ENCODE assay signal across 8 mouse cellular contexts in the genomic region with DNA sequence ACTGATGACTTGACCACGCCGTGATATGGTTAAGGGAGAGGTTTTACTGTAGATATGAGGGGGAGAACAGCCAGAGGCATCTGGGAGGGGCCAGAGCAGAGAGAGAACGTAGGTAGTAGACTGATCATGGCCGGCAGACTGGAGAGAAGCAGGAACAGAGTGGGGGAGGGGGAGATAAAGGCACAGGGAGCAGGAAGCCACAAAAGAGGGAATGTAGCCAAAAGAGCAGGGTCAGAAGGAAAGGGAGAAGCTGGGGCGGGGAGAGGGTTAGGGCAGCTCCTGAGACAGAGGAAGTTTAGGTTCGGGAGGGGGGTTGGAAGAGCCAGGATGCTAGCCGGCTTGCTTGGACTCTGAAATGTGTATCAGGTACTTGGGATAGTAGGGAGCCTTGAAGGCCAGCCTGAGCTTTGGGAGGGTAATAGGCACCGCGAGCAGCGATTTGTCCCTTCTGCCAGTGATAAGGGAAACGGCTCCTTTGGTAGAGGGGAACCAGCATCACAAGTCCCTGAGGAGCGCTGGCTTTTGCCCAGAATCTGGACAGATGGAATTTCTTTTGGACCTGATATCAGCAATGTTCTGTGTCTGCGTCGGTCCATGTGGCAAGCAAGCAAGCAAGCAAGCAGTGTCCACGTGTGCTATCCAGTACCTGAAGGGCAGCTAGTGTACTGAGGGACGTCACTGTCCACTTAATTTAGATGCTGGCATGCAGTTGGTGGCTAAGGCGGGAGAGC. TPM values are rescaled to one million over a fixed set of nuclear protein-coding genes. Genes with fewer than 3 reads are reported as not detected.
DNase-seq lines count a peak whose midpoint lies in the region; ATAC-seq and TF ChIP-seq lines count a peak whose summit lies in the region.

No protein-coding gene starts in this region.

- WGBS in forebrain, embryonic 13.5 days = 25% methylated on average over 17 of the region's 17 CpGs
- 20% methylated on average over 17 of the region's 17 CpGs for WGBS in hindbrain, embryonic 14.5 days
- WGBS in liver, embryonic 11.5 days = 15% methylated on average over 17 of the region's 17 CpGs
- WGBS in midbrain, postnatal 0 days = 21% methylated on average over 17 of the region's 17 CpGs

- peaks cover 5% of the 10 kb centered on the region; the same call in 1 of the 2 replicates for H3K27me3 ChIP-seq in forebrain, embryonic 13.5 days
- peaks cover 6% of the 10 kb centered on the region; the same call in 1 of the 2 replicates for H3K27me3 ChIP-seq in hindbrain, embryonic 14.5 days (ENCODE audit: control insufficient read depth, insufficient read depth, low read length)
- H3K27me3 ChIP-seq in liver, embryonic 11.5 days (replicated peaks; ENCODE audit: control insufficient read depth, insufficient read depth, low read length) = no peaks in the 10 kb centered on the region
- no peaks in the 10 kb centered on the region for H3K27me3 ChIP-seq in midbrain, postnatal 0 days (ENCODE audit: insufficient read depth, low read length)

- 0 out of 2 replicates have a peak overlapping the region, but pooled peaks have one; percentile 21 for H3K27ac ChIP-seq in layer of hippocampus, adult 2 months
- H3K27ac ChIP-seq in forebrain, embryonic 13.5 days = no peak overlapping the region
- 0 out of 2 replicates have a peak overlapping the region, but pooled peaks have one; percentile 11 for H3K27ac ChIP-seq in hindbrain, embryonic 14.5 days
- peak overlapping the region; percentile 79 for H3K27ac ChIP-seq in liver, embryonic 11.5 days (ENCODE audit: low read depth, low read length)
- H3K27ac ChIP-seq in midbrain, postnatal 0 days (ENCODE audit: low read depth, low read length) = no peak overlapping the region

- H3K4me2 ChIP-seq in forebrain, embryonic 13.5 days = peak overlapping the region; percentile 36
- peak overlapping the region; percentile 35 for H3K4me2 ChIP-seq in hindbrain, embryonic 14.5 days (replicated peaks)
- peak overlapping the region; percentile 80 for H3K4me2 ChIP-seq in liver, embryonic 11.5 days
- H3K4me2 ChIP-seq in midbrain, postnatal 0 days (ENCODE audit: low read depth, low read length, poor library complexity, severe bottlenecking) = no peak overlapping the region; the same call in 1 of the 2 replicates

- H3K4me1 ChIP-seq in forebrain, embryonic 13.5 days = peaks cover 38% of the 10 kb centered on the region
- H3K4me1 ChIP-seq in hindbrain, embryonic 14.5 days (replicated peaks; ENCODE audit: control insufficient read depth, insufficient read depth, low read length) = peaks cover 26% of the 10 kb centered on the region
- peaks cover 28% of the 10 kb centered on the region for H3K4me1 ChIP-seq in liver, embryonic 11.5 days (replicated peaks; ENCODE audit: control insufficient read depth, insufficient read depth, low read length)
- 0 out of 2 replicates have a peak, but pooled peaks cover 6% of the 10 kb centered on the region for H3K4me1 ChIP-seq in midbrain, postnatal 0 days (ENCODE audit: insufficient read depth, low read length)

- TF ChIP-seq CTCF in layer of hippocampus, adult 2 months (conservative IDR thresholded peaks at IDR 0.05) = no peak
- TF ChIP-seq CTCF in midbrain, postnatal 0 days (IDR thresholded peaks at IDR 0.05) = no peak

- no peak overlapping the region for H3K4me3 ChIP-seq in layer of hippocampus, adult 2 months
- H3K4me3 ChIP-seq in forebrain, embryonic 13.5 days = 0 out of 2 replicates have a peak overlapping the region, but pooled peaks have one; percentile 4
- no peak overlapping the region for H3K4me3 ChIP-seq in hindbrain, embryonic 14.5 days (replicated peaks; ENCODE audit: low read length)
- peak overlapping the region; percentile 36 for H3K4me3 ChIP-seq in liver, embryonic 11.5 days (ENCODE audit: low read depth, low read length)
- H3K4me3 ChIP-seq in midbrain, postnatal 0 days (ENCODE audit: low read depth, low read length) = no peak overlapping the region

- H3K36me3 ChIP-seq in forebrain, embryonic 13.5 days (ENCODE audit: poor library complexity, severe bottlenecking) = no peaks in the 10 kb centered on the region
- no peaks in the 10 kb centered on the region for H3K36me3 ChIP-seq in hindbrain, embryonic 14.5 days (replicated peaks; ENCODE audit: control insufficient read depth, insufficient read depth)
- no peaks in the 10 kb centered on the region for H3K36me3 ChIP-seq in liver, embryonic 11.5 days (ENCODE audit: control insufficient read depth, insufficient read depth, low read length)
- H3K36me3 ChIP-seq in midbrain, postnatal 0 days (ENCODE audit: insufficient read depth, low read length) = no peaks in the 10 kb centered on the region

- H3K9me3 ChIP-seq in forebrain, embryonic 13.5 days (replicated peaks) = no peaks in the 10 kb centered on the region
- no peaks in the 10 kb centered on the region for H3K9me3 ChIP-seq in hindbrain, embryonic 14.5 days (ENCODE audit: control insufficient read depth, low read length)
- no peaks in the 10 kb centered on the region for H3K9me3 ChIP-seq in liver, embryonic 11.5 days (ENCODE audit: control insufficient read depth, low read length)
- H3K9me3 ChIP-seq in midbrain, postnatal 0 days (ENCODE audit: low read length) = no peaks in the 10 kb centered on the region

- no peak overlapping the region for H3K9ac ChIP-seq in forebrain, embryonic 13.5 days
- peak overlapping the region; percentile 2; the same call in 1 of the 2 replicates for H3K9ac ChIP-seq in hindbrain, embryonic 14.5 days
- peak overlapping the region; percentile 67 for H3K9ac ChIP-seq in liver, embryonic 11.5 days (ENCODE audit: low read depth, low read length)
- no peak overlapping the region for H3K9ac ChIP-seq in midbrain, postnatal 0 days (replicated peaks; ENCODE audit: low read length, poor library complexity, severe bottlenecking)

- no peak for DNase-seq in layer of hippocampus, adult 2 months (ENCODE audit: low spot score in 2 of 2)
- DNase-seq in layer of hippocampus, postnatal 14 days (ENCODE audit: low spot score in 2 of 2) = no peak
- DNase-seq in hindbrain, embryonic 14.5 days (ENCODE audit: low spot score) = no peak
- peak; percentile 65 for DNase-seq in liver, embryonic 11.5 days (ENCODE audit: low spot score)
- DNase-seq in midbrain, postnatal 0 days (ENCODE audit: low spot score) = peak; percentile 50
- no peak for DNase-seq in natural killer cell, adult 2 months (ENCODE audit: low spot score in 2 of 2)
- DNase-seq in frontal cortex, postnatal 10 days (ENCODE audit: low spot score in 2 of 2) = no peak

- peak; percentile 46 for ATAC-seq in forebrain, embryonic 13.5 days
- 0 out of 2 replicates have a peak, but pooled peaks have one; percentile 31 for ATAC-seq in hindbrain, embryonic 14.5 days (ENCODE audit: low FRiP score)
- ATAC-seq in liver, embryonic 11.5 days (replicated peaks; ENCODE audit: low FRiP score) = peak; percentile 73
- peak; percentile 47 for ATAC-seq in midbrain, postnatal 0 days (ENCODE audit: low FRiP score)

RNA-seq across cellular contexts. Expression of gene Cox7a2l, which starts 10.7 kb away (rescaled TPM):
- total RNA-seq in layer of hippocampus, adult 2 months (2021) = 100 to 1,000 TPM; 178 to 182 TPM
- 100 to 1,000 TPM; 184 to 185 TPM for total RNA-seq in layer of hippocampus, postnatal 14 days (2021)
- 180 and 182 TPM in 2 replicates for polyA plus RNA-seq in forebrain, embryonic 13.5 days (2015; fragmentation: Nextera tagmentation; extraction: Ambion mirVana)
- 204 and 206 TPM in 2 replicates for polyA plus RNA-seq in hindbrain, embryonic 14.5 days (2014; fragmentation: Nextera tagmentation; extraction: Ambion mirVana)
- polyA plus RNA-seq in liver, embryonic 11.5 days (2014; fragmentation: Nextera tagmentation; extraction: Ambion mirVana) = 134 and 136 TPM in 2 replicates
- total RNA-seq in midbrain, postnatal 0 days (2014; rRNA removed) = 354 and 498 TPM in 2 replicates
- polyA plus RNA-seq in midbrain, postnatal 0 days (2015; fragmentation: Nextera tagmentation; extraction: Ambion mirVana) = 228 and 230 TPM in 2 replicates

Comparison
In these comparisons a context has a peak if more than half of its experiments do, and no peak if none do; other contexts are left out.
1. DNase-seq: peak in liver, embryonic 11.5 days (single experiment) and midbrain, postnatal 0 days (single experiment); none in layer of hippocampus, adult 2 months (0 of 2), layer of hippocampus, postnatal 14 days (0 of 2), hindbrain, embryonic 14.5 days (single experiment), natural killer cell, adult 2 months (0 of 2) and frontal cortex, postnatal 10 days (0 of 2).
2. H3K27ac ChIP-seq: peak in layer of hippocampus, adult 2 months (single experiment), hindbrain, embryonic 14.5 days (single experiment) and liver, embryonic 11.5 days (single experiment); none in forebrain, embryonic 13.5 days (single experiment) and midbrain, postnatal 0 days (single experiment).
3. H3K4me3 ChIP-seq: peak in forebrain, embryonic 13.5 days (single experiment) and liver, embryonic 11.5 days (single experiment); none in layer of hippocampus, adult 2 months (single experiment), hindbrain, embryonic 14.5 days (single experiment) and midbrain, postnatal 0 days (single experiment).
4. H3K9ac ChIP-seq: peak in hindbrain, embryonic 14.5 days (single experiment) and liver, embryonic 11.5 days (single experiment); none in forebrain, embryonic 13.5 days (single experiment) and midbrain, postnatal 0 days (single experiment).
5. Peak in every context shown above with its lines, with median percentiles within 50 percentile points of each other: ATAC-seq.